Mouse (Mus musculus): Measurements from ENCODE around the gene Tmcc3. TPM values are rescaled to one million over a fixed set of nuclear protein-coding genes. Genes with fewer than 3 reads are reported as not detected.
"Not testable (repeated sequence)": the region's sequence is repeated elsewhere in the genome, so short reads cannot be mapped to it uniquely, and the experiment has no call there.

Tmcc3 gene
- total RNA-seq, 2 experiments from 2014 or later, result 14.4 to 28.2 TPM

GRCm38 (mm10) chr10:94505248-94505772, 193.6 kb downstream of the Tmcc3 start:
- no peak for DNase-seq (ENCODE audit: low spot score in 2 of 2)

- no peak for DNase-seq (ENCODE audit: low spot score in 2 of 2)
Observed at GRCm38 (mm10) chr10:94508863-94509262, 197.1 kb downstream of the Tmcc3 start.

GRCm38 (mm10) chr10:94512771-94513170, 201.0 kb downstream of the Tmcc3 start:
- DNase-seq (ENCODE audit: low spot score in 2 of 2), result no peak

GRCm38 (mm10) chr10:94514091-94514505, 202.3 kb downstream of the Tmcc3 start:
- no peak for DNase-seq (ENCODE audit: low spot score in 2 of 2)

GRCm38 (mm10) chr10:94514506-94515178, 202.9 kb downstream of the Tmcc3 start:
- peak; percentile 72 to 78 for DNase-seq (ENCODE audit: low spot score in 2 of 2)

GRCm38 (mm10) chr10:94515179-94515545, 203.4 kb downstream of the Tmcc3 start:
- DNase-seq (ENCODE audit: low spot score in 2 of 2), result peak; percentile 59 to 62

- DNase-seq (ENCODE audit: low spot score in 2 of 2), result no peak
Observed at GRCm38 (mm10) chr10:94515583-94515982, 203.8 kb downstream of the Tmcc3 start.

- no peak for DNase-seq (ENCODE audit: low spot score in 2 of 2)
Observed at GRCm38 (mm10) chr10:94519887-94520286, 208.1 kb downstream of the Tmcc3 start.

GRCm38 (mm10) chr10:94520306-94521106, 208.8 kb downstream of the Tmcc3 start:
- no peak for DNase-seq (ENCODE audit: low spot score in 2 of 2)

GRCm38 (mm10) chr10:94521107-94521401, 209.3 kb downstream of the Tmcc3 start:
- DNase-seq (ENCODE audit: low spot score in 2 of 2), result no peak

- DNase-seq (ENCODE audit: low spot score in 2 of 2), result no peak
Observed at GRCm38 (mm10) chr10:94521776-94522175, 210.0 kb downstream of the Tmcc3 start.

GRCm38 (mm10) chr10:94523297-94523696, 211.5 kb downstream of the Tmcc3 start:
- no peak for DNase-seq (ENCODE audit: low spot score in 2 of 2)

- peak; percentile 41 to 61 for DNase-seq (ENCODE audit: low spot score in 2 of 2)
Observed at GRCm38 (mm10) chr10:94523711-94524156, 212.0 kb downstream of the Tmcc3 start.

- DNase-seq (ENCODE audit: low spot score in 2 of 2), result no peak
Observed at GRCm38 (mm10) chr10:94524966-94525365, 213.2 kb downstream of the Tmcc3 start.

- DNase-seq (ENCODE audit: low spot score in 2 of 2), result no peak
Observed at GRCm38 (mm10) chr10:94525784-94526183, 214.0 kb downstream of the Tmcc3 start.

- no peak for DNase-seq (ENCODE audit: low spot score in 2 of 2)
Observed at GRCm38 (mm10) chr10:94526834-94527233, 215.1 kb downstream of the Tmcc3 start.

- DNase-seq (ENCODE audit: low spot score in 2 of 2), result no peak
Observed at GRCm38 (mm10) chr10:94527248-94527647, 215.5 kb downstream of the Tmcc3 start.

GRCm38 (mm10) chr10:94530079-94530478, 218.3 kb downstream of the Tmcc3 start:
- no peak for DNase-seq (ENCODE audit: low spot score in 2 of 2)

GRCm38 (mm10) chr10:94531482-94531881, 219.7 kb downstream of the Tmcc3 start:
- no peak for DNase-seq (ENCODE audit: low spot score in 2 of 2)

- no peak for DNase-seq (ENCODE audit: low spot score in 2 of 2)
Observed at GRCm38 (mm10) chr10:94533081-94533724, 221.5 kb downstream of the Tmcc3 start.

GRCm38 (mm10) chr10:94538623-94539022, 226.9 kb downstream of the Tmcc3 start:
- DNase-seq (ENCODE audit: low spot score in 2 of 2), result not testable (repeated sequence)

- DNase-seq (ENCODE audit: low spot score in 2 of 2), result no peak
Observed at GRCm38 (mm10) chr10:94540241-94540640, 228.5 kb downstream of the Tmcc3 start.

Measured in adrenal gland, adult 18-20 months (tissue).